Mouse (Mus musculus) limb, embryonic 13.5 days (tissue): Measurements from ENCODE around the gene Paip2b. TPM values are rescaled to one million over a fixed set of nuclear protein-coding genes. Genes with fewer than 3 reads are reported as not detected.
"Not testable (repeated sequence)": the region's sequence is repeated elsewhere in the genome, so short reads cannot be mapped to it uniquely, and the experiment has no call there.

Experiments used
- ATAC-seq: fragments of 200-750 bp; cut with Nextera tagmentation; 2 replicates; pipeline ENCODE4 v1.8.0; 2017; ENCODE audit warnings: low read depth, moderate number of reproducible peaks, moderate TSS enrichment; ENCODE audit not compliant: low FRiP score
- H3K27ac ChIP-seq: fragments of 300-500 bp; sonication (generic); 2 replicates; pipeline ENCODE4 v1.5.1; 2015; ENCODE audit warnings: inconsistent platforms, mild to moderate bottlenecking, moderate library complexity
- H3K27me3 ChIP-seq: fragments of 300-500 bp; sonication (generic); 2 replicates; pipeline ENCODE4 v1.6.1; 2015; ENCODE audit warnings: mild to moderate bottlenecking, inconsistent platforms
- H3K36me3 ChIP-seq: fragments of 300-500 bp; sonication (generic); 2 replicates; pipeline ENCODE4 v1.6.1; 2015; ENCODE audit warnings: inconsistent platforms, mild to moderate bottlenecking, moderate library complexity
- H3K4me1 ChIP-seq: fragments of 300-500 bp; sonication (generic); 2 replicates; pipeline ENCODE4 v1.6.1; 2015; ENCODE audit warnings: inconsistent platforms
- H3K4me2 ChIP-seq: fragments of 300-500 bp; sonication (generic); replicated peaks from 2 replicates; pipeline ENCODE4 v1.6.1; 2015; ENCODE audit warnings: inconsistent platforms, mild to moderate bottlenecking, moderate library complexity
- H3K4me3 ChIP-seq: fragments of 300-500 bp; sonication (generic); 2 replicates; pipeline ENCODE4 v1.5.1; 2015; ENCODE audit warnings: moderate library complexity, mild to moderate bottlenecking, inconsistent platforms
- H3K9ac ChIP-seq: fragments of 300-500 bp; sonication (generic); 2 replicates; pipeline ENCODE4 v1.6.1; 2015; ENCODE audit warnings: mild to moderate bottlenecking, inconsistent platforms
- H3K9me3 ChIP-seq: fragments of 300-500 bp; sonication (generic); 2 replicates; pipeline ENCODE4 v1.6.1; 2016; ENCODE audit warnings: inconsistent platforms
- WGBS: fragments of 180-500 bp; shearing (Covaris S2); methylation state at CpG from one replicate; pipeline ENCODE4 v1.1.7; 2015; 5-methylcytosine and 5-hydroxymethylcytosine counted together
- polyA plus RNA-seq: library from polyadenylated mRNA; unstranded; fragments of >200 nt; fragmentation: Nextera tagmentation; extraction: Ambion mirVana; gene quantifications from 2 replicates; pipeline ENCODE4 v1.2.1, GENCODE M21; 2015

Gene Paip2b
- polyA plus RNA-seq, 1 experiment from 2014 or later: 20.5 TPM

GRCm38 (mm10) chr6:83838046-83838445 is 6.5 kb upstream of the Paip2b start:
- Histone ChIP-seq H3K27ac (no peak overlapping the region), H3K4me1 (no peaks in the 10 kb centered on the region), H3K9ac (no peak overlapping the region), H3K36me3 (no peaks in the 10 kb centered on the region), H3K4me2 (no peak overlapping the region), H3K9me3 (no peaks in the 10 kb centered on the region), H3K27me3 (no peaks in the 10 kb centered on the region), H3K4me3 (no peak overlapping the region)
- no peak for ATAC-seq
- 91% methylated on average over 2 of the region's 2 CpGs for WGBS

GRCm38 (mm10) chr6:83836826-83837225 is 5.3 kb upstream of the Paip2b start:
- H3K4me3 ChIP-seq: no peak overlapping the region
- no peaks in the 10 kb centered on the region for H3K27me3 ChIP-seq
- peaks cover 6% of the 10 kb centered on the region; the same call in 1 of the 2 replicates for H3K4me1 ChIP-seq
- no peaks in the 10 kb centered on the region for H3K9me3 ChIP-seq
- no peak overlapping the region for H3K9ac ChIP-seq
- H3K27ac ChIP-seq: no peak overlapping the region
- 88% methylated on average over 2 of the region's 2 CpGs for WGBS
- ATAC-seq: no peak
- H3K36me3 ChIP-seq: no peaks in the 10 kb centered on the region
- no peak overlapping the region for H3K4me2 ChIP-seq

- Histone ChIP-seq H3K27ac (0 out of 2 replicates have a peak overlapping the region, but pooled peaks have one; percentile 44), H3K9ac (0 out of 2 replicates have a peak overlapping the region, but pooled peaks have one; percentile 25), H3K4me1 (peaks cover 15% of the 10 kb centered on the region), H3K4me3 (peak overlapping the region; percentile 38), H3K4me2 (peak overlapping the region; percentile 65)
- WGBS: 59% methylated on average over 1 of the region's 1 CpGs
- not testable (repeated sequence) for H3K36me3 ChIP-seq, ATAC-seq, H3K9me3 ChIP-seq, H3K27me3 ChIP-seq
Observed at GRCm38 (mm10) chr6:83832393-83832792, 852 bp upstream of the Paip2b start.

- peak overlapping the region; percentile 88 for H3K27ac ChIP-seq
Observed at GRCm38 (mm10) chr6:83830941-83831605, 468 bp downstream of the Paip2b start.

GRCm38 (mm10) chr6:83821856-83822255 is 9.7 kb downstream of the Paip2b start:
- Histone ChIP-seq H3K36me3 (peaks cover 12% of the 10 kb centered on the region), H3K4me2 (no peak overlapping the region), H3K27me3 (no peaks in the 10 kb centered on the region), H3K9me3 (no peaks in the 10 kb centered on the region), H3K4me3 (no peak overlapping the region), H3K9ac (no peak overlapping the region), H3K4me1 (peaks cover 7% of the 10 kb centered on the region; the same call in 1 of the 2 replicates), H3K27ac (no peak overlapping the region)
- no peak for ATAC-seq
- WGBS: 49% methylated on average over 2 of the region's 2 CpGs

More at GRCm38 (mm10) chr6:83830941-83831605, 468 bp downstream of the Paip2b start:
- Histone ChIP-seq H3K27me3 (no peaks in the 10 kb centered on the region), H3K9ac (peak overlapping the region; percentile 85), H3K9me3 (no peaks in the 10 kb centered on the region), H3K36me3 (peaks cover 9% of the 10 kb centered on the region), H3K4me1 (peaks cover 15% of the 10 kb centered on the region), H3K4me2 (peak overlapping the region; percentile 81), H3K4me3 (peak overlapping the region; percentile 69)
- WGBS: under 1% methylated on average over 35 of the region's 35 CpGs
- peak; percentile 81; the same call in 1 of the 2 replicates for ATAC-seq

GRCm38 (mm10) chr6:83820727-83821515 is 10.6 kb downstream of the Paip2b start:
- Histone ChIP-seq H3K4me3 (no peak overlapping the region), H3K27ac (no peak overlapping the region), H3K4me2 (no peak overlapping the region), H3K9ac (no peak overlapping the region), H3K27me3 (no peaks in the 10 kb centered on the region), H3K36me3 (peaks cover 16% of the 10 kb centered on the region), H3K9me3 (no peaks in the 10 kb centered on the region), H3K4me1 (peaks cover 7% of the 10 kb centered on the region; the same call in 1 of the 2 replicates)
- ATAC-seq: no peak
- WGBS: 85% methylated on average over 2 of the region's 2 CpGs

- no peak overlapping the region for H3K27ac ChIP-seq
- H3K27me3 ChIP-seq: no peaks in the 10 kb centered on the region
- no peak overlapping the region for H3K4me3 ChIP-seq
- no peak for ATAC-seq
- H3K9ac ChIP-seq: no peak overlapping the region
- peaks cover 7% of the 10 kb centered on the region; the same call in 1 of the 2 replicates for H3K4me1 ChIP-seq
- peaks cover 27% of the 10 kb centered on the region for H3K36me3 ChIP-seq
- no peaks in the 10 kb centered on the region for H3K9me3 ChIP-seq
- 85% methylated on average over 1 of the region's 1 CpGs for WGBS
- H3K4me2 ChIP-seq: no peak overlapping the region
Observed at GRCm38 (mm10) chr6:83818996-83819395, 12.5 kb downstream of the Paip2b start.

GRCm38 (mm10) chr6:83815801-83816200 is 15.7 kb downstream of the Paip2b start:
- Histone ChIP-seq H3K9me3 (no peaks in the 10 kb centered on the region), H3K4me3 (no peak overlapping the region), H3K27ac (no peak overlapping the region), H3K4me1 (no peaks in the 10 kb centered on the region), H3K9ac (no peak overlapping the region), H3K36me3 (peaks cover 47% of the 10 kb centered on the region), H3K27me3 (no peaks in the 10 kb centered on the region), H3K4me2 (no peak overlapping the region)
- WGBS: 93% methylated on average over 3 of the region's 3 CpGs
- ATAC-seq: no peak

GRCm38 (mm10) chr6:83802846-83803245 is 28.7 kb downstream of the Paip2b start:
- no peak for ATAC-seq
- Histone ChIP-seq H3K27me3 (no peaks in the 10 kb centered on the region), H3K9ac (no peak overlapping the region), H3K4me2 (no peak overlapping the region), H3K27ac (no peak overlapping the region), H3K4me3 (no peak overlapping the region), H3K36me3 (peaks cover 73% of the 10 kb centered on the region), H3K4me1 (no peaks in the 10 kb centered on the region), H3K9me3 (no peaks in the 10 kb centered on the region)
- 88% methylated on average over 3 of the region's 3 CpGs for WGBS

GRCm38 (mm10) chr6:83802033-83802432 is 29.5 kb downstream of the Paip2b start:
- no peak overlapping the region for H3K4me3 ChIP-seq
- H3K4me1 ChIP-seq: no peaks in the 10 kb centered on the region
- 95% methylated on average over 5 of the region's 5 CpGs for WGBS
- ATAC-seq: no peak
- H3K4me2 ChIP-seq: no peak overlapping the region
- no peak overlapping the region for H3K27ac ChIP-seq
- no peaks in the 10 kb centered on the region for H3K27me3 ChIP-seq
- H3K9ac ChIP-seq: no peak overlapping the region
- H3K36me3 ChIP-seq: peaks cover 65% of the 10 kb centered on the region
- H3K9me3 ChIP-seq: no peaks in the 10 kb centered on the region

GRCm38 (mm10) chr6:83796686-83797085 is 34.9 kb downstream of the Paip2b start:
- H3K9ac ChIP-seq: no peak overlapping the region
- no peaks in the 10 kb centered on the region for H3K27me3 ChIP-seq
- H3K4me3 ChIP-seq: no peak overlapping the region
- H3K4me2 ChIP-seq: no peak overlapping the region
- H3K36me3 ChIP-seq: peaks cover 27% of the 10 kb centered on the region
- H3K27ac ChIP-seq: no peak overlapping the region
- 75% methylated on average over 3 of the region's 3 CpGs for WGBS
- H3K9me3 ChIP-seq: no peaks in the 10 kb centered on the region
- H3K4me1 ChIP-seq: peaks cover 10% of the 10 kb centered on the region
- no peak for ATAC-seq

GRCm38 (mm10) chr6:83795492-83795900 is 36.0 kb downstream of the Paip2b start:
- peak overlapping the region; percentile 77 for H3K4me2 ChIP-seq
- H3K27me3 ChIP-seq: no peaks in the 10 kb centered on the region
- 10% methylated on average over 13 of the region's 13 CpGs for WGBS
- peaks cover 10% of the 10 kb centered on the region for H3K4me1 ChIP-seq
- no peaks in the 10 kb centered on the region for H3K9me3 ChIP-seq
- H3K27ac ChIP-seq: peak overlapping the region; percentile 92
- peak overlapping the region; percentile 83 for H3K9ac ChIP-seq
- peak; percentile 9; the same call in 1 of the 2 replicates for ATAC-seq
- peak overlapping the region; percentile 78 for H3K4me3 ChIP-seq
- H3K36me3 ChIP-seq: peaks cover 15% of the 10 kb centered on the region
